Mouse (Mus musculus) testis, postnatal 10 days (tissue): ENCODE results near the gene Pax8.

Experiments
- DNase-seq: peaks from one replicate; pipeline ENCODE4 v3.0.0; 2021; ENCODE audit warnings: low spot score

Pax8 gene

DNA sequence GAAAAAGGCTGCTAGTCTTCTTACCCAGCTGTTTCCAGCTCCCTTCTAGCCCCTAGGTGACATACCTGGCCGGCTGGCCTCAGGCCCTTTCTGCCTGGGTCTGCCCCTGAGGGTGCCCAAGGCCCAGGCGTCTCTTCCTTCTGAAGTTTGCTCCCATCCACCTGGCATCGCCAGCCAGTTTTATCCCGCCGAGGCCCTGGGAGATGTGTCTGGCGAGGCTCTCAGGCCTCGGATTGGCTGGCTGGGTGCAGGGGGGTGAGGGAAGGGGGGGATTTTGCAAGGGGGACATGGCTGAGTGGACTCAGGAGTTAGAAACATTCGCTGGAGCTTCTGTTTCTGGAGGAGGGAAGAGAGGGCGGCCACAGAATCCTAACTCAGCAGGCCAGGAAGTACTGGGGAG is at the start of gene Pax8:
Gene Pax8 (minus strand): TSS at position 180 of the 400 bp plus-strand sequence.
- no peak for DNase-seq

DNA sequence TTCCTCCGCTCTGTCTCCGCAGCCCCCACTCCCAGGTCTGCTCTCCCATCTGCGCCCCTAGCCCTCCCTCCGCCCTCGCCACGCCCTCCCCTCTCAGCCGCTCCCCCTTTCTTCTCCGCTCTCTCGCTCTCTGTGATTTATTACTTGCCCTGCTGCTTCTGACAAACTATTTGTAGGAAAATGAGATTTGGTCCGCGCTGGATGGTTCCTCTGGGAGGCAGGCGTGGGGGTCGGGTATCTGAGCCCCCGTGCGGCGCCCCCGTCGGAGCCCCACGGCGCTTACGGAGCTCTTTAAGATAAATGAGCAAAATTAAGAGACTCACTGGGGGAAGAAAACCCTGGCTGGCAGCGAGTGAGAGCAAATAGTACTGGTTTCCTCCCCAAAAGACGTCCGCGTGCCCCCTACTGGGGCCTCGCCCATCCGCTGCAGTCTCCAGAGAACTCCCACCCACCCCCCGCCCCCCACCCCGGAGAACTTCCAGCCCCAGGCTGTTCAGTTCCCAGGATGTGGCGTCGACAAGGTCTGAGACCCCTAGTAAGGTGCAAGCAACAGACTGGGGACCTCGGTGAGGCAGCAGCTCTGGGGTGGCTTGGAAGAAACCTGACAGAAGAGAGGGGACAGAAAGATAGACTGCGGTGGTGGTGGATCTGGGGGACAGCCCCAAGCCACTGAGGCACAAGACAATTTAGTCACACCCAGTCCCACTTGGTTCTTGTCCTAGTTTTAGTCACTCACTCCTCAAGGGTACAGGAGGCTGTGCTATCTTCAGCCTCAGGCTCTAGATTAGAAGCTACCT is 46.2 kb upstream of the Pax8 start:
- DNase-seq = peak; percentile 53

DNA sequence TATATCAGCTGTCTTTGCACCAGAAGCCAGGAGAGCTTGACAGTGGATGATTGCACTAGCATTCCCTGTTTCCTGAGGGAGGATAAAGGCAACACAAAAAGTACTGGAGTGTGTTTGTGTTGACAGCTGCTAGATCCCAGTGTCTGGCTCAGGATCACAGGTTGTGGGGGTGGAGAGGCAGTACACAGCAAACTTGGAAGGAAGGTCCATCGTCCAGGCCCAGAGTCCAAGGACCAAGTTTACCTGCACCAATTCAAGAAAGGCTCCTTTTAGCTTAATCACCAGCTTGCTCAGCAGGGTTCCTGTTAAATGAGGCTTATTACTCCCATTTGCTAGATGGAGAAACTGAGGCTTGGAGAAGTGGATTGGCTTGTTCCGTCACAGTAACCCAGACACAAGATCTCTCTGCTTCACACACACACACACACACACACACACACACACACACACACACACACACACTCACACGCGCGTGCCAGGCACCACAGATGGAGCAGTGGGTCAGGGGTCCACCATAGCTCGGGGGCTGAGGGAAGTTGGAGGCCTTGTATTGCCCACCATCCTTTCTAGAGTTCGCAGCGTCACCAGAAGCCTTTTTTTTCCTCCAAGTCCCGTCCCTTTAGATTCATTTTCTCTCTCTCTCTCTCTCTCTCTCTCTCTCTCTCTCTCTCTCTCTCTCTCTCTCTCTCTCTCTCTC is 45.3 kb upstream of the Pax8 start:
- no peak for DNase-seq

DNA sequence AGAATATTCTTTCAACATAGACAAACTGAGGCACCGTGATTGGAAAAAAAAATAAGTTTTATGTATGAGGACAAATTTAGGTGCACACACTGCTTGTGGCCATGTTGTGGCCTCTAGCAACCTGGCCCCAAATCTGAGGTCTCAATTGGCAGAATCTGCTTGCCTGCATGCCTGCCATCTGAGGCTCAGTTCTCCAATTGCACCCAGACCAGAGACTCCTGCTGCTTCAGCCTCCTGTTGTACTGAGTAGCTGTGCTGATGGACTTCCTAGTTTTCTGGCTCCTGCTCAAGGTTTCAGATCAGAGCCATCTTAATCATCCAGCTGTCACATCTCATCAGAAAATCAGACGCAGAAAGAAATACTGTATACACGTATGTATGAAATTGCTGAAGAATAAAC is 41.5 kb upstream of the Pax8 start:
- no peak for DNase-seq

DNA sequence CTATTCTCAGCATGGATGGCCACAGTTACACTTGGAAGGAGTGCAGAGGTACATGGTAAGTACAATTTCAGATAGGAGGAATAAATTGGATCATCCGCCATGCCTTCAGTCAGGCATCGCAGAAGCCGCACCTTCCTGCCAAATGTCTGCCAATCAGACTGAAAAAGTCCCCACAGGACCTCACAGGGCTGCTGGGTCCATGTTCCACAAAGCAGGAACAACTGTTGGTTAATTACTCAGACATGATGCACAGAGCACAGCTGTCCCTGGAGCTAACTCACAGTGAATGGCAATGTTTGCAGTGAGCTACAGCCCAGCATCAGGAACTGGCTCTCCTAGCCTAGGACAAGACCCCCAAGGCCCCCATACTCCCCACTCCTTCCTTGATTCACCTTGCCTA is 32.0 kb upstream of the Pax8 start:
- no peak for DNase-seq

DNA sequence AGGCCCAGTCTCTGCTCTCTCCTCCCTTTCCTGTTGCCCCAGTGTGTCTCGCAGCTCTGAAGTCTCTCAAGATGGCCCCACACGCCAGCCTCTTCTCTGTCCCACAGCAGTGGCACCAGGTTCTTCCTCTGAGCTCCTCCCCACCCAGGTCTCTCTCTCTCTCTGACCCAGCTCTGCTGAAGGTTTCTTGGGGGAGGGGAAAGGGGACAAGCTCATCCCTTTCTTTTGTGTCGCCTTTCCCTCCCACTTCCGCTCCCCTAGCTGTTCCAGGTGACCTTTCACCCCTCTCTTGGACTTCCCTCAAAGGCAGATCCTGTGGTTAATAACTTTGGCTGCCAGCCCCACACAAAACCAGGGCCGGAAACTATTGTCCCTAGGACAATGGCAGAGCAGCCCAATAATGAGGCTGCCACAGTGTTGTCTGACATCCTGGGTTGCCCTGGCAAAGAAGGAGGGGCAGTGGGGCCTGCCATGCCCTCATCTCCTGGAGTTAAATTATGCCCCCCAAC is 27.6 kb upstream of the Pax8 start:
- DNase-seq = no peak

DNA sequence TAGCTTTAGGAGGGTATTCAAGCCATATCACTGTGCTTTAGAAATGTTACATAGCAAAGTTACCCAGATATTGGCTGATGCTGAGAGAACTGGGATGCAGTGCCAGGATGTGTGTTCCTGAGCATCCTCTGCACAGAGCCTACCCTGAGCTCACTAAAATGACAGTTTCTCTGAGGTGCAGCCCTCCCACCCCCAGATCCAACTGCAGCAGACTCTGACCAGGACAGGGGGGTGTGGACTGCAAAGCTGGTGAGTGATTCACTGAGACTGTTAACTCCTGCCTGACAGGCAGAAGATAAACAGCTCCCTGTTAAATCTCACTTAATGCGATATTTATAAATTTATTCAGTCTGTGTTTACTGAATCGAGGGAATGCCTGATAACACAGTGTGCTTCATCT is 25.5 kb upstream of the Pax8 start:
- no peak for DNase-seq

DNA sequence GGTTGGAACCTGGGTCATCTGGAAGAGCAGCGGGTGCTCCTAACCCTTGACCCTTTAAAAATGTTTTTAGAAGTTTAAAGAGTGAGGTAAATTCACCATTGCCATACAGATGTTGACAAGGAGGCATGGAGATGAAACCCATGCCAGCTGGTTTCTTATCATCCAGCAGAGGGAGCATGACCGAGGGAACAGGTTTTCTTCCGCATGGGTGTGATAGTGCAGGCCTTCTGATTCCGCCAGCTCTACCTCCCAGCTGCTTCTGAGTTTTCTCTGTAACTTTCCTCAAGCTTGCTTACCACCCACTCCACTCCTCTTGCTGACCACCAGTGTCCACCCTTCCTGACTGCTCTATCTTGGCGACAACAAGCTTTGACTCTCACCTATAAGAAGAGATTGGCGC is 15.2 kb upstream of the Pax8 start:
- DNase-seq = no peak

DNA sequence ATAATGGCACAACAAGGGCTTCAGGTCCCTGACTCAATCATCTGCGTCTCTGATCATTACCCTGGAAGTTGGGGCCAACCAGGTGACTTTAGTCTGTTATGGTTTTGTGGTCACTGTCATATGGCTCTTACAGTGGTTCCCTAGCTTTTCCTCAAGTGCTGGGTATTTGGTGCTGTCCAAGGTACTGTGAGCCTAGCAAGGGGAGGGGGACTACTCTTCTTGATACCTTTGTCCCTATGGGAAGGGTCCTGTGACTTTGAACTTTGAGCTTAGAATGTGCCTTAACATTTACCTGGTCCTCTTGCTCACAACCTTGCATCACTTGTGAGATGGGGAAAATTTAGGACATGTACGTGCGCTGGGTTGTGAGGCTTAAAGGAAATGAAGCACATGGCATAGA is 13.3 kb upstream of the Pax8 start:
- DNase-seq = no peak

DNA sequence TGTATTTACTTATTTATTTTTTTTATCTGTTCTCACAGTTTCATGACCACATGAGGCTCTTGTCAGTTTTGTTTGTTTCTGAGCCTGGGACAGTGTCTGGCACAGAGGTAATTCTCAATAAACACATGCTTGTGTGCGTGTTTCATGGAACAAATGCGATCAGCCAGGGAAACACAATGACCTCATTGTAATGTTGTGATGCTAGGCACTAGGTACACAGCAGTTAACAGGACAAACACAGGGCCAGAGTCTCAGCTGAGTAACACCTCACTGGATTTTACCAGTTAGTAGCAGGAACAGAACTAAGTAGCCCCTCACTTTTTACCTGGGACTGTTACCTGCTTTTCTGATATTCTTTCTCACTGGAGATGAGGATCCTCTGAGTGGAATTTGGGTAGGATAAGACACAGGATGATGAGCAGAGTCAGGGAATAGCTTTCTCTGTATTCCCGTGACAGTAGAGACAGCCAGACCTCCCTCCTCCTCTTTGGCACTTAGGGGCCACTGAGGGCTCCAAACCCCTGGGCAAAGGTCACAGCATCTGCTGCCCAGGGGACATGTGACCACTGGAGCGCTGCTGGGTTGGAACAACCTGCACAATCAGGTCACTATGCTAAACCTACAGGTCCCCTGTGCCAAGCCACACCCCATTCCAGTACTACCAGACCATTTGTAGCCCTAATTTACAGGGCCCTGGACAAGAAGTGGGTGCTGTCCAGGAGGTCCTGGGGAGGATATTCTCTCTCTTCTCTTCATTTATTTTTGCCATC is 11.8 kb upstream of the Pax8 start:
- no peak for DNase-seq

DNA sequence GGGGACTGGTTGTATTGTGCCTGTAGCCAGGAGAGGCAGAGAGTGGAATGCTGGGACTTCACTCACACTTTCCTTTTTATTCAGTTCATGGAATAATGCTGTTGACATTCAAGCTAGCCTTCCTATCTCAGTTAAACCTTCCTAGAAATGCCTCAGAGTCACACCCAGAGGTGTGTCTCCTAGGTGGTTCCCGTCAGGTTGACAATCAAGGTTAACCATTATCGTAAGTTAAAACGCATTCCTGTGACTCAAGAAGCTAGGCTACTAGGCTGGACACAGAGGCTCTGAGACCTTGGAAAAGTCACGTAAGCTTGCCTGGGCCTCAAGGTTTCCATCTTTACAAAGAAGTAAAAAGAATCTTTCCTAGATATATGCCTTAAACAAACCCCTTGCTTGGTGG is 10.0 kb upstream of the Pax8 start:
- no peak for DNase-seq

DNA sequence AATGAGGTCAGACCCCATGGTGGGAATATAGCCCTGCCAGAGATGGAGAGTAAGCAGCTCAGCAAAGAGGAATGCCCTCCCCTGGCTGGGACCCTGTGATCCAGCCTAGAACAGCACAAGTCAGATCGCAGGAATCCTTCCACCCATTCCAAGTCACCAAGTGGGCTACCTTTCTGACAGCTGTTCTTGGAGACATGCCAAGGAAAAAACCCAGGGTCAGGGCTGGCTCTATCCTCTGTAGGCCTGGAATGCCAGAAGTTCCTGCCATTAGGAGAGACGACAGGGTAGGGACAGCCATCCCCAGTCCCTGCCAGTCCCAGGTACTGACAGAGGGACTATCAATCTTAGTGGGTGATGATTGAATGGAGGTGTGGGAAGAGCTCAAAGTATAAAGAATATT is 4.5 kb upstream of the Pax8 start:
- no peak for DNase-seq

DNA sequence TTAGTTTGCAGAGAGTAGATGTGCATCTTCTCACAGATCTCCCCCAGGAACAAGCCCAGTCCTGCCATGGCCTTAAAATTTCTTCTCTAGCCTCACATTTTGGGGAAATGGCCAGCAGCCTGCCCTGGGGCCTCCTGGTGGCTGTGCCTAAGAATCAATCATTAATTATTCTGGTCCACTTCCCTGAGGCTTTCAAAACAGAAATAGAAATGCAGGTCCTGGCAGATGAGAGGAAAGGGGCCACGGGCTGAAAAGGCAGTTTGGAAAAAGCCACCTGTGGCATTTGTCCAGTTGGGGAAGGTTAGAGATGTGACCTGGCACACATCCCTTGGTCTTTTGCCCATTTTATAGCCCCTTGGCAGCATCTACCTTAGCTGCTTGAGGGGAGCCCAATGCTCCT is 3.8 kb upstream of the Pax8 start:
- no peak for DNase-seq

DNA sequence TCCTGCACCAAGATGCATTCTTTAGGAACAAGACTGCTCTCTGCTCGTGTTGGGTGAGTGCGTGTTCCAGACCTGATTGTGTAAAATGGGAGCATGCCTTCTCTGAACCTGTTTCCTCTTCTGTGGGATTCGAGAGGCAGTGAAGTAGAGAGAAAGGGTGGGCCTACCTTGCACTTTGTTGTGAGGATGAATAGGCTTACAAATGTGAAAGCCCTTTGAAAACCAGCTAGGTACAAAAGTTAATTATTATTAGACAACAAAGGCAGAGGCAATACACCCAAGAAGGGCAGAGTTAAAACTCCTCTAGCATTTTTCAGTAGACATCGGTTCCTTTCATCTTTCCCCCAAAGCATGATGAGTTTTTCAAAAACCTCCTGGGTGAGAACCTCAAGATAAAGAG is 3.2 kb upstream of the Pax8 start:
- no peak for DNase-seq

DNA sequence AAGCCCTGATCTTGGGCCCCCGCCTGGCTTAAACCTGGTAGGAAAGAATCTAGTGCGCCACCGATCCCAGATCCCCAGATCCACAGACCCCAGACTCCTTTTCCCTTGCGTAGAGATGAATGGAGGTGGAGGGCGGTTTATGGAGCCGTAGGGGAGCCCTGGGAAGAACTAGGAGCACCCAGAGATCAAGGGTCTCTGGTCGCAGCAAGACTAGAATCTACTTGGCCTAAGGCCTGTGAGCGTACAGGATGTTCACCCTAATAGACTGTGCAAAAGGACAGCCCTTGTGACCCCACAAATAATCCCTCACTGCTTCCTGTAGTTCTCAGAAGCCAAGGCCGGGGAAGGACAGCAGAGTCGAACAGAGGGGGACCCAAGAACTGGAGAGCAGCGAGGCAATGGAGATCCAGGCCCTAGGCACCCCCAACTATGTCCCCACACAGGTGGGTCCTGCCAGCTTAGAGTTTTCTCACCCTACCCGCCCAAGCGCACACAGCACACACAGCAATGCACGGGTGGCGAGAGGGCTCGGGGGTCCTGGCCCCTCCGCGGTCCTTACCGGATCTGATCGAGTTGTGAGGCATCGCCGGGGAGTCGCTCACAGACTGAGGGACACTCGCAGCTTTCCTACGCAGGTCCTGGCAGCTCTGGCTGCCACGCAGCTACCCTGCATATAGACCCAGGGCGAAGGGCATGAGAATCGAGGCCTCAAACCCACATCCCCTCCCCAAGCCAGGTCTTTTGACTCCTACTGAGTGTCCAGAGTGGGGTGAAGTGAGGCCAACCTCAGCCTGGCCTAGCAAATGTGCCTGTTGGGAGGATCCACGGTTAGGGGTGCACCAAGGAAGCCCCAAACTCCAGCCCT is 653 bp downstream of the Pax8 start:
- no peak for DNase-seq

DNA sequence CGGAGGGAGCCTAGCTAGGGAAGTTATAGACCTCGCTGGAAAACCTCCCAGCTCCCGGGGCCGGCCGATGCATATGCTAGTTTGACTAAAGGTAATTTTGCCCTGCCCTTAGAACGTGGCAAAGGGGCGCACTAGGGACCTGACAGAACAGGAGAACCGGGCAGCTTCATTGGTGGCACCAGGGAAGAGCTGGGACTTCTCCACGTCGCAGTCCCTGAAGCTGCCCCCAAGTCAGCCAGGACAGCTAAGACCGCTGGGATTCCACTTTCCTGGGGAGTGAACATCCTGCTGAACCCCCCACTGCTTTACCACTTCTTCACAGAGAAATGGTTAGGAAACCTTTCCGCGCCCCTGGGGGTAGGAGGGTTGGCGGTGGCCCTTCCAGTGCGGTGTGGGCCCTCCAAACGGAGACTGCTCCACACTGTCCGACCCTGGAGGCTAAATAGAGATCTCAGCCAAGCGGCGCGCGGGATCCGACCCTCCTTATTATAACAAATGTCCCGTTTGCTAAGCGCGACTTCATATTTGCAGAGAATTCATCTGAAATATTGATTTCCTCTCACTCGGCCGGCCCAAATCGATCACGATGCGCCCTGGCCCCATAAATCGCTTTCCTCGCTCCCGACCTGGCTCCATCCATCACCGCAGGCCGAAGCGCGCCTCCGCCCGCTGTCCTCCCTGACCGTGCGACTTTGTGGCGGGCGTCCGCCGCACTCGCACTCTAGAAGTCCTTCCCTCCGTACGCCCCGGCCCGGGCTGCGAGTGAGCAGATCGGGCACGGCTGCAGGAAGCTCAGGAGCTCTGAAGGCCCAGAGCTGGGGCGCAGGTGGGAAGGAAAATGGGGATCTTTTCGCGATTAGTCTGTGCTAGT is 1.5 kb downstream of the Pax8 start:
- no peak for DNase-seq

DNA sequence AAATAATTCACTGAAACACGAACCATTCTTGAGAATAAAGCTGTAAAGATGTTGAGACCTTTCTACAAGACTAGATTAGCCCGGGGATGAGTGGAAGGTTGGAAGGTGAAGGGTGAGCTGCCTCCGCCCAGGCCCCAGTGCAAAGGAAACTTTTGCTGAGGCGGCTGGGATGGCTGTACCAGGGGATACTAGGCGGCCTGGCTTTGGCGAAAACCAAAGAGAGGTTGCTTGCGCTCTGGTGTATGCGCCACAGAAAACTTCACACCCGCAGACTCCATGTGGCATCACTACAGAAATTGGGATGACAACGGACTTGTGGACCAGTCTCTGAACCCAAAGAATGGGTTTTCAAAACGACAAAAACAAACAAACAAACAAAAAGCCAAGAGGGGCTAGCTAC is 2.7 kb downstream of the Pax8 start:
- DNase-seq = no peak

DNA sequence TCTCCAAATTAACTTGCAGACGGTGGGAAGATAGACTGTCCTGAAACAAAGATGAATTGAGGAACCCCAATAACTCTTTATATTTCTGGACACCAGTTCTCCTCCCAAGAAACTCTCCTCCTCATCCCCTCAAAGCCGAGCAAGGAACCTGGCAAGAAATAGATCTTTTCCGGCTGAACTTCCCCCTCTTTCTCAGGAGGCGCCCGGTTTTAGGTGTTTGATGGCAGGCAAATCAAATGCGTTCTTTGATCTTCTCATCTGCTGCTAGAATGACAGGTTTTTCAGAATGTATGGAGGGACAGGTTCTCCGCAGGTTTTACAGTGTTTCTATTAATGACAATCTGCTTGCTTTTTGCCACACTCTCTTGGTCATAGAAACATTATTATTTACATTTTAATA is 3.3 kb downstream of the Pax8 start:
- DNase-seq = no peak

DNA sequence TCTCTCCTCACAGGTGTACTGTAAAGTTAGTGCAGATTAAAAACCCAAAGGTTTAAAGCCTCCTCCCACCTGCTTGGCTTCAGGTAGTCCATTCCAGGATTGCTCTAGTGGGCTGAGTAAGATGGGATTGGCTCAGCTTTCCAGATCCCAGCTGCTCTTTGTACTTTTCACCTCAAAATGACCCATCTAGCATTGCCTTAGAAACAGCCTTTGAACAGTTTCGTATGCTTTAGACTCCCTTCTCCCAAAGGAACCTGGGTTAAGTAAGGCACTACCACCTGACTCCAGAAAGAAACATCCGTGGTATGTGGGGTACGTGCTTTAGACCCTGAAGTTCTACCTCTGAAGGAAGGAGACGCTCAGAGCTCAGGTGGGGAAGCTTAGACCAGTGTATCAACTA is 6.3 kb downstream of the Pax8 start:
- no peak for DNase-seq

DNA sequence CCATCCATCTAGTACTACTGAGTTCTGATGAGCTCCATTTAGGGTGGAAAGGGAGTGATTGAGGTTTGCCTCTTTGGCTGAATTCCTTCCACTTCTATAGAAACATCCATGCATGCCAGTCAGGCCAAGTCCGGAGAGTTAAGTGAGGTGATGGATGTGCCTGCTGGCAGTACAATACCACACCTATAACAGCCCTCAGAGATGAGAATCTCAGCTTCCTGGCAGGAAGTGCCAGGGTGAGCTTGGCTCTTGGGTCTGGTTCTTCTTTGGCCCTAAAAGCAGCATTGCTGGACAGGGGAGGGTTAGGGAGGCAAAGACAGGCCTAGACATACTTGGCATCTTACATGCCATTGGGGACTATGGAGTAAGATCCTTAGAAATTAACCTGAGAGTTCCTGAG is 7.0 kb downstream of the Pax8 start:
- no peak for DNase-seq

DNA sequence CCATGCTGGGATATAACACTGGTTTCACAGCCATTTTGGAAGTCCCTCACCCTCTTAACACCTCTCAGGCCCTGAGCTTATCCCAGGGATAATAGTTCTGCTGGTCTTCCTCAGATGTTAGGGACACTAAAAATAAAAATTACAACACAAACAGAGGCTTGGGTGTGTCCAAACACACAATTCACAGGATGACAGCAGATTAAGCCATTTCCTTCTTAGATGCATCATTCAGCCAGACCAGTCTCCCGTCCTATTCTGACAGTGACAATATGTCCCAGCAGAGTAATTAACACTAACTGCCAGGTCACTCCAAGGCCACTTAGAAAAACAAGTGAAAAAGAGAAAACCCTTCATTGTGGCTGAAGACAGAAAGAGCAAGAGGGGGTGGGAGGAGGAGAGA is 8.2 kb downstream of the Pax8 start:
- no peak for DNase-seq
